ENCODE assay signal across 24 mouse cellular contexts in genomic region chr8:123993597-123993996, GRCm38 (mm10). TPM values are rescaled to one million over a fixed set of nuclear protein-coding genes. Genes with fewer than 3 reads are reported as not detected.
DNase-seq lines count a peak whose midpoint lies in the region; ATAC-seq and TF ChIP-seq lines count a peak whose summit lies in the region.
"Had no signal": no experiment of that assay in that cellular context is flagged by ENCODE, and none has a peak within 500 bp of the region (broad histone marks: within the 10 kb centered on the region; RNA-seq: fewer than 3 reads in every experiment).

No protein-coding gene starts in this region.

- no peak overlapping the region for H3K9ac ChIP-seq in liver, embryonic 13.5 days
- H3K9ac ChIP-seq in liver, postnatal 0 days (replicated peaks), result no peak overlapping the region
- peak overlapping the region; percentile 8; the same call in 1 of the 2 replicates for H3K9ac ChIP-seq in ES-Bruce4 (ENCODE audit: low read depth, poor library complexity, severe bottlenecking)
- no peak overlapping the region for H3K9ac ChIP-seq in stomach, embryonic 15.5 days
- H3K9ac ChIP-seq: embryonic facial prominence, embryonic 12.5 days; forebrain, postnatal 0 days; hindbrain, embryonic 14.5 days; liver, embryonic 15.5 days; midbrain, embryonic 15.5 days had no signal

- H3K27ac ChIP-seq in liver, embryonic 13.5 days, result peak overlapping the region; percentile 55
- no peak overlapping the region for H3K27ac ChIP-seq in liver, postnatal 0 days (ENCODE audit: low read depth)
- peak overlapping the region; percentile 94 for H3K27ac ChIP-seq in ES-Bruce4 (ENCODE audit: insufficient read depth, low read length)
- peak overlapping the region; percentile 7; the same call in 1 of the 2 replicates for H3K27ac ChIP-seq in embryonic fibroblast, embryonic 13.5 days (ENCODE audit: insufficient read depth, low read length)
- H3K27ac ChIP-seq in stomach, embryonic 15.5 days, result peak overlapping the region; percentile 84
- no peak overlapping the region for H3K27ac ChIP-seq in midbrain, embryonic 10.5 days (replicated peaks)
- H3K27ac ChIP-seq: forebrain, embryonic 10.5 days; hindbrain, embryonic 14.5 days; liver, embryonic 15.5 days; midbrain, embryonic 15.5 days had no signal

- TF ChIP-seq EP300 in liver, postnatal 0 days (IDR thresholded peaks at IDR 0.05; ENCODE audit: low read depth), result no peak
- TF ChIP-seq EP300 in ES-Bruce4 (IDR thresholded peaks at IDR 0.05; ENCODE audit: insufficient read depth, low read depth, low read length), result 0 out of 2 replicates have a peak, but pooled peaks have one; percentile 27

- H3K36me3 ChIP-seq in liver, embryonic 13.5 days, result peaks cover 51% of the 10 kb centered on the region
- peaks cover 25% of the 10 kb centered on the region for H3K36me3 ChIP-seq in liver, postnatal 0 days (replicated peaks; ENCODE audit: insufficient read depth, low read length)
- H3K36me3 ChIP-seq in ES-Bruce4 (ENCODE audit: control insufficient read depth, insufficient read depth, low read length, poor library complexity, severe bottlenecking), result peaks cover 34% of the 10 kb centered on the region
- H3K36me3 ChIP-seq in stomach, embryonic 15.5 days, result peaks cover 19% of the 10 kb centered on the region
- H3K36me3 ChIP-seq in midbrain, embryonic 10.5 days, result peaks cover 48% of the 10 kb centered on the region

- peaks cover 56% of the 10 kb centered on the region for H3K4me1 ChIP-seq in liver, embryonic 13.5 days (replicated peaks)
- peaks cover 14% of the 10 kb centered on the region; the same call in 1 of the 2 replicates for H3K4me1 ChIP-seq in liver, postnatal 0 days (ENCODE audit: insufficient read depth)
- H3K4me1 ChIP-seq in ES-Bruce4 (ENCODE audit: control insufficient read depth, insufficient read depth, low read length), result peaks cover 2% of the 10 kb centered on the region
- peaks cover 5% of the 10 kb centered on the region for H3K4me1 ChIP-seq in embryonic fibroblast, embryonic 13.5 days (ENCODE audit: control insufficient read depth, insufficient read depth, low read length)
- 0 out of 2 replicates have a peak, but pooled peaks cover 9% of the 10 kb centered on the region for H3K4me1 ChIP-seq in stomach, embryonic 15.5 days
- no peaks in the 10 kb centered on the region for H3K4me1 ChIP-seq in midbrain, embryonic 10.5 days
- H3K4me1 ChIP-seq: embryonic facial prominence, embryonic 12.5 days; forebrain, embryonic 10.5 days; midbrain, embryonic 15.5 days had no signal

- H3K9me3 ChIP-seq in liver, embryonic 13.5 days (replicated peaks), result no peaks in the 10 kb centered on the region
- H3K9me3 ChIP-seq in liver, postnatal 0 days (ENCODE audit: low read length), result no peaks in the 10 kb centered on the region
- H3K9me3 ChIP-seq in ES-Bruce4 (replicated peaks; ENCODE audit: control insufficient read depth, insufficient read depth, low read length, poor library complexity, severe bottlenecking), result no peaks in the 10 kb centered on the region
- no peaks in the 10 kb centered on the region for H3K9me3 ChIP-seq in stomach, embryonic 15.5 days
- H3K9me3 ChIP-seq in midbrain, embryonic 10.5 days (replicated peaks), result no peaks in the 10 kb centered on the region
- H3K9me3 ChIP-seq: embryonic facial prominence, embryonic 12.5 days; forebrain, embryonic 10.5 days; liver, embryonic 15.5 days; megakaryocyte, embryonic 14.5 days; midbrain, embryonic 15.5 days had no signal

- no peak for TF ChIP-seq CTCF in liver, postnatal 0 days (IDR thresholded peaks at IDR 0.05; ENCODE audit: low read depth)
- TF ChIP-seq CTCF in ES-Bruce4 (IDR thresholded peaks at IDR 0.05; ENCODE audit: low read depth, low read length), result no peak
- TF ChIP-seq CTCF in embryonic fibroblast, embryonic 13.5 days (IDR thresholded peaks at IDR 0.05; ENCODE audit: borderline replicate concordance, insufficient read depth, low read length), result no peak

- no peak for DNase-seq in liver, embryonic 13.5 days
- no peak for DNase-seq in liver, postnatal 0 days
- DNase-seq in midbrain, embryonic 10.5 days (ENCODE audit: low spot score), result no peak
- DNase-seq in retina, postnatal 1 day, result no peak
- DNase-seq: adrenal gland, adult 8-10 months; cerebellum, adult 9-10 months; forebrain, postnatal 0 days; heart, postnatal 14 days; kidney, adult 11 months; kidney, postnatal 10 days; right cerebral cortex, postnatal 14 days; thymus, postnatal 25 days had no signal

- no peaks in the 10 kb centered on the region for H3K27me3 ChIP-seq in liver, embryonic 13.5 days
- no peaks in the 10 kb centered on the region for H3K27me3 ChIP-seq in liver, postnatal 0 days (ENCODE audit: insufficient read depth, low read length)
- no peaks in the 10 kb centered on the region for H3K27me3 ChIP-seq in ES-Bruce4 (ENCODE audit: control insufficient read depth, insufficient read depth, low read length, poor library complexity, severe bottlenecking)
- no peaks in the 10 kb centered on the region for H3K27me3 ChIP-seq in stomach, embryonic 15.5 days (replicated peaks)
- H3K27me3 ChIP-seq in midbrain, embryonic 10.5 days (ENCODE audit: low read depth, poor library complexity, severe bottlenecking), result no peaks in the 10 kb centered on the region
- H3K27me3 ChIP-seq: CH12.LX; embryonic facial prominence, embryonic 12.5 days; liver, embryonic 15.5 days; megakaryocyte, embryonic 14.5 days; midbrain, embryonic 15.5 days had no signal

- ATAC-seq in liver, embryonic 13.5 days (ENCODE audit: low read depth), result no peak
- ATAC-seq in liver, postnatal 0 days, result no peak
- peak; percentile 25; the same call in 1 of the 2 replicates for ATAC-seq in stomach, embryonic 15.5 days (ENCODE audit: insufficient read depth, low FRiP score, low read depth)
- ATAC-seq: forebrain, postnatal 0 days; midbrain, embryonic 15.5 days had no signal

- no peak overlapping the region for H3K4me2 ChIP-seq in liver, embryonic 13.5 days
- no peak overlapping the region for H3K4me2 ChIP-seq in liver, postnatal 0 days (ENCODE audit: low read depth, low read length)
- H3K4me2 ChIP-seq in stomach, embryonic 15.5 days, result no peak overlapping the region
- H3K4me2 ChIP-seq: embryonic facial prominence, embryonic 12.5 days; heart, embryonic 11.5 days; hindbrain, embryonic 14.5 days; liver, embryonic 15.5 days; midbrain, embryonic 15.5 days had no signal

- no peak for TF ChIP-seq POLR2A in ES-Bruce4 (IDR thresholded peaks at IDR 0.05; ENCODE audit: insufficient read depth, low read length)
- no peak for TF ChIP-seq POLR2A in embryonic fibroblast, embryonic 13.5 days (IDR thresholded peaks at IDR 0.05; ENCODE audit: low read depth, low read length)

- WGBS in liver, embryonic 13.5 days (ENCODE audit: insufficient replicate concordance), result 85% methylated on average over 5 of the region's 5 CpGs
- 90% methylated on average over 5 of the region's 5 CpGs for WGBS in liver, postnatal 0 days (ENCODE audit: insufficient replicate concordance)
- WGBS in stomach, embryonic 15.5 days, result 69% methylated on average over 5 of the region's 5 CpGs
- 93% methylated on average over 5 of the region's 5 CpGs for WGBS in midbrain, embryonic 10.5 days

- H3K4me3 ChIP-seq in liver, embryonic 13.5 days (replicated peaks), result no peak overlapping the region
- H3K4me3 ChIP-seq in liver, postnatal 0 days (ENCODE audit: low read depth, low read length), result no peak overlapping the region
- no peak overlapping the region for H3K4me3 ChIP-seq in ES-Bruce4 (ENCODE audit: low read depth, low read length)
- H3K4me3 ChIP-seq in embryonic fibroblast, embryonic 13.5 days (ENCODE audit: insufficient read depth, low read length), result no peak overlapping the region
- no peak overlapping the region for H3K4me3 ChIP-seq in stomach, embryonic 15.5 days (replicated peaks)
- H3K4me3 ChIP-seq in midbrain, embryonic 10.5 days, result no peak overlapping the region
- H3K4me3 ChIP-seq: embryonic facial prominence, embryonic 12.5 days; forebrain, embryonic 10.5 days; liver, embryonic 15.5 days; megakaryocyte, embryonic 14.5 days; midbrain, embryonic 15.5 days; myocyte had no signal

RNA-seq across cellular contexts. Expression of gene Abcb10, which starts 10.7 kb away (rescaled TPM):
- 133 and 143 TPM in 2 replicates for polyA plus RNA-seq in liver, embryonic 13.5 days (2015; fragmentation: Nextera tagmentation; extraction: Ambion mirVana)
- 46.2 and 53.3 TPM in 2 replicates for polyA plus RNA-seq in liver, postnatal 0 days (2015; fragmentation: Nextera tagmentation; extraction: Ambion mirVana)
- polyA plus RNA-seq in ES-Bruce4 (2011; ENCODE audit: insufficient read depth, insufficient read length, low read depth, missing spikeins), result 19.1 and 20.3 TPM in 2 replicates
- polyA plus RNA-seq in embryonic fibroblast, embryonic 13.5 days (2011; ENCODE audit: insufficient read length, low read depth, missing spikeins), result 16.2 and 21.4 TPM in 2 replicates
- 24.9 and 30.6 TPM in 2 replicates for polyA plus RNA-seq in stomach, embryonic 15.5 days (2015; fragmentation: Nextera tagmentation; extraction: Ambion mirVana)
- polyA plus RNA-seq in midbrain, embryonic 10.5 days (2016; fragmentation: Nextera tagmentation; extraction: Ambion mirVana), result 18.5 and 19.3 TPM in 2 replicates

RNA-seq across cellular contexts. Expression of gene Taf5l, which starts 27.6 kb away (rescaled TPM):
- polyA plus RNA-seq in liver, embryonic 13.5 days (2015; fragmentation: Nextera tagmentation; extraction: Ambion mirVana), result 28.6 and 29.9 TPM in 2 replicates
- 15.0 and 15.1 TPM in 2 replicates for polyA plus RNA-seq in liver, postnatal 0 days (2015; fragmentation: Nextera tagmentation; extraction: Ambion mirVana)
- polyA plus RNA-seq in ES-Bruce4 (2011; ENCODE audit: insufficient read depth, insufficient read length, low read depth, missing spikeins), result 62.3 and 68.1 TPM in 2 replicates
- 30.6 and 36.3 TPM in 2 replicates for polyA plus RNA-seq in embryonic fibroblast, embryonic 13.5 days (2011; ENCODE audit: insufficient read length, low read depth, missing spikeins)
- 40.6 and 41.0 TPM in 2 replicates for polyA plus RNA-seq in stomach, embryonic 15.5 days (2015; fragmentation: Nextera tagmentation; extraction: Ambion mirVana)
- polyA plus RNA-seq in midbrain, embryonic 10.5 days (2016; fragmentation: Nextera tagmentation; extraction: Ambion mirVana), result 39.5 and 41.6 TPM in 2 replicates

RNA-seq across cellular contexts. Expression of gene Urb2, which starts 27.7 kb away (rescaled TPM):
- 2.5 and 4.0 TPM in 2 replicates for polyA plus RNA-seq in liver, embryonic 13.5 days (2015; fragmentation: Nextera tagmentation; extraction: Ambion mirVana)
- 1.2 TPM in 2 replicates for polyA plus RNA-seq in liver, postnatal 0 days (2015; fragmentation: Nextera tagmentation; extraction: Ambion mirVana)
- 48.5 and 49.7 TPM in 2 replicates for polyA plus RNA-seq in ES-Bruce4 (2011; ENCODE audit: insufficient read depth, insufficient read length, low read depth, missing spikeins)
- polyA plus RNA-seq in embryonic fibroblast, embryonic 13.5 days (2011; ENCODE audit: insufficient read length, low read depth, missing spikeins), result 14.6 and 15.9 TPM in 2 replicates
- polyA plus RNA-seq in stomach, embryonic 15.5 days (2015; fragmentation: Nextera tagmentation; extraction: Ambion mirVana), result 3.6 and 4.5 TPM in 2 replicates
- polyA plus RNA-seq in midbrain, embryonic 10.5 days (2016; fragmentation: Nextera tagmentation; extraction: Ambion mirVana), result 6.7 and 7.1 TPM in 2 replicates

RNA-seq across cellular contexts. Expression of gene Nup133, which starts 44.5 kb away (rescaled TPM):
- polyA plus RNA-seq in liver, embryonic 13.5 days (2015; fragmentation: Nextera tagmentation; extraction: Ambion mirVana), result 23.4 and 26.9 TPM in 2 replicates
- 7.2 and 9.1 TPM in 2 replicates for polyA plus RNA-seq in liver, postnatal 0 days (2015; fragmentation: Nextera tagmentation; extraction: Ambion mirVana)
- 56.1 and 64.1 TPM in 2 replicates for polyA plus RNA-seq in ES-Bruce4 (2011; ENCODE audit: insufficient read depth, insufficient read length, low read depth, missing spikeins)
- 19.5 and 22.4 TPM in 2 replicates for polyA plus RNA-seq in embryonic fibroblast, embryonic 13.5 days (2011; ENCODE audit: insufficient read length, low read depth, missing spikeins)
- polyA plus RNA-seq in stomach, embryonic 15.5 days (2015; fragmentation: Nextera tagmentation; extraction: Ambion mirVana), result 23.3 and 32.8 TPM in 2 replicates
- polyA plus RNA-seq in midbrain, embryonic 10.5 days (2016; fragmentation: Nextera tagmentation; extraction: Ambion mirVana), result 54.5 and 56.1 TPM in 2 replicates

Comparison
In these comparisons a context has a peak if more than half of its experiments do, and no peak if none do; other contexts are left out.
1. H3K27ac ChIP-seq: peak in liver, embryonic 13.5 days (single experiment), ES-Bruce4 (single experiment), embryonic fibroblast, embryonic 13.5 days (single experiment) and stomach, embryonic 15.5 days (single experiment); none in liver, postnatal 0 days (single experiment) and midbrain, embryonic 10.5 days (single experiment).